ENCODE assay signal across 25 mouse cellular contexts in genomic region chr10:21938166-21938565, GRCm38 (mm10).
"Had no signal": no experiment of that assay in that cellular context is flagged by ENCODE, and none has a peak within 500 bp of the region (broad histone marks: within the 10 kb centered on the region; RNA-seq: fewer than 3 reads in every experiment).

No protein-coding gene starts in this region.

- H3K4me3 ChIP-seq: layer of hippocampus, adult 2 months; left cerebral cortex, adult 2 months; limb, embryonic 12.5 days; liver, embryonic 15.5 days; lung, embryonic 15.5 days; megakaryocyte, embryonic 14.5 days; midbrain, embryonic 10.5 days; neural tube, embryonic 12.5 days; neural tube, embryonic 15.5 days had no signal

- H3K27me3 ChIP-seq: limb, embryonic 12.5 days; liver, embryonic 15.5 days; lung, embryonic 15.5 days; megakaryocyte, embryonic 14.5 days; neural tube, embryonic 12.5 days; neural tube, embryonic 15.5 days had no signal

- H3K4me1 ChIP-seq: megakaryocyte, embryonic 14.5 days had no signal

- H3K9ac ChIP-seq: limb, embryonic 12.5 days; liver, embryonic 15.5 days; lung, embryonic 15.5 days; neural tube, embryonic 12.5 days; neural tube, embryonic 15.5 days had no signal

- H3K27ac ChIP-seq: kidney, postnatal 0 days; layer of hippocampus, adult 2 months; left cerebral cortex, adult 2 months; limb, embryonic 12.5 days; liver, embryonic 15.5 days; lung, embryonic 15.5 days; midbrain, embryonic 10.5 days; neural tube, embryonic 12.5 days; neural tube, embryonic 15.5 days; stomach, postnatal 0 days had no signal

- DNase-seq: kidney, adult 2 months; kidney, postnatal 25 days; layer of hippocampus, adult 9-11 months; lung, adult 18-20 months; lung, postnatal 10 days; lung, postnatal 36 days; midbrain, embryonic 14.5 days; right cerebral cortex, adult 18-20 months; right cerebral cortex, postnatal 14 days; right cerebral cortex, postnatal 4 days; thymus, adult 2 months; thymus, postnatal 25 days had no signal

- H3K4me2 ChIP-seq: liver, embryonic 11.5 days; liver, embryonic 15.5 days; lung, embryonic 15.5 days; neural tube, embryonic 12.5 days; neural tube, embryonic 15.5 days had no signal

- H3K9me3 ChIP-seq: limb, embryonic 12.5 days; liver, embryonic 15.5 days; lung, embryonic 15.5 days; megakaryocyte, embryonic 14.5 days; midbrain, embryonic 10.5 days; neural tube, embryonic 12.5 days; neural tube, embryonic 15.5 days had no signal

- H3K36me3 ChIP-seq: limb, embryonic 12.5 days; liver, embryonic 15.5 days; lung, embryonic 15.5 days; midbrain, embryonic 10.5 days; neural tube, embryonic 12.5 days; neural tube, embryonic 15.5 days had no signal

- ATAC-seq: intestine, postnatal 0 days had no signal
